Mouse (Mus musculus) adrenal gland, postnatal 36 days (tissue): ENCODE measurements around the gene Hnrnpul1. TPM values are rescaled to one million over a fixed set of nuclear protein-coding genes. Genes with fewer than 3 reads are reported as not detected.
"Not testable (repeated sequence)": the region's sequence is repeated elsewhere in the genome, so short reads cannot be mapped to it uniquely, and the experiment has no call there.

ENCODE experiments used
- DNase-seq, 2 experiments: peaks; one replicate each; pipeline ENCODE4 v3.0.0; 2021; ENCODE audit warnings: mixed read lengths in 1 of 2
- total RNA-seq, 2 experiments: library from RNA; stranded (reverse); gene quantifications; 2 replicates each; pipeline ENCODE4 v1.2.3; 2021

Hnrnpul1 gene
- total RNA-seq, 2 experiments from 2014 or later, result 102 to 113 TPM

DNA sequence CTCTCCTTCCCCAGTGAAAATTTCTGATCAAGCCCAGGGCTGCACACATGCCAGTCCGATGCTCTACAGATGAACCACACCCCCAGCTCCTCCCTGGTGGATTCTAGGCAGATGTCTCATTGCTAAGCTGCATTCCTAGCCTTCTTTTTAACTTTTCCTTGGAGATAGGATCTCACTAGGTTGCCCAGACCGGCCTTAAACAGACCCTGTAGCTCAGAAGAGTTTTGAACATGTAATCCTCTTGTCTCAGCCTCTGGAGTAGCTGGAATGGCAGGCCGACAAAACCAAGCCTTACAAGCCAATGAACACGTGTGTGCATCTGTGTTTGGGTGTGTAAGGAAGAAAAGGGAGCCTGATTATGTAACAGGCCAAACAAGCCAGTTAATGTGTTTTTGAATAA lies 26.2 kb upstream of the Hnrnpul1 start:
- DNase-seq, result no peak

DNA sequence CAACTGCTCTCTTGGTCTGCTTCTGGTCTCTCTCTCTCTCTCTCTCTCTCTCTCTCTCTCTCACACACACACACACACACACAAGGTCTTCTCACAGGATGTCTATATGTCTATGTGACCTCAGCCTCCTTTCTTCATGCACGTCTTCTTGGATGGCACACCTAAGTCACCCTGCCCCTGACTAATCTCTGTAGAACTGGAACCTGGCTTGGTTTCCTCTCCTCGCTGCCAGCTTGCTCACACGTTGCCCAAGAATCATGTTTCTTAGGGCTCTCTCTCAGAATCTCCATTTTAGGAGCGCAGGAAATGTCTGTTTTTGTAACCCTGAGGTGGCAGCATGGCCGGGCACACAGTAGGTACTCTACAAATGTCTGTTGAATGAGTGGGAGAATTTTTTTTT lies 25.5 kb upstream of the Hnrnpul1 start:
- no peak for DNase-seq

DNA sequence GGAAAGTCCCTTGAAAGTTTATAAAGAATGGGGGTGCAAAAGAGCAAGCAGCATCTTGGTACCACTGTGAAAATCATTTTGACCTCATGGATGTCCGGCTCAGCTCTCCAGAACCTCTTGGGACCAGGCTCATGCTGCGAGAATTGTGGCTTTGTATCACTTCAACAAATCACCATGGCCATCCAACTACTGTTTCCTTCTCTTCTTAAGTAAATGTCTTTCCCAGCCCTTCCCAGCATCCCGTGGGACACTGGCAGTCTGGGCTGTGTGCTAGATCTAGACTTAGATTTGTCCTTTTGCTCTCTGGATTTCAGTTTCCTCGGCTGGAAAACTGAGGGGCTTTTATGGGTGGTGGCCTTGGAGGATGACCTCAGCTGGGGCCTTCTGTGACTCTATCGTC lies 13.7 kb upstream of the Hnrnpul1 start:
- DNase-seq, result no peak

DNA sequence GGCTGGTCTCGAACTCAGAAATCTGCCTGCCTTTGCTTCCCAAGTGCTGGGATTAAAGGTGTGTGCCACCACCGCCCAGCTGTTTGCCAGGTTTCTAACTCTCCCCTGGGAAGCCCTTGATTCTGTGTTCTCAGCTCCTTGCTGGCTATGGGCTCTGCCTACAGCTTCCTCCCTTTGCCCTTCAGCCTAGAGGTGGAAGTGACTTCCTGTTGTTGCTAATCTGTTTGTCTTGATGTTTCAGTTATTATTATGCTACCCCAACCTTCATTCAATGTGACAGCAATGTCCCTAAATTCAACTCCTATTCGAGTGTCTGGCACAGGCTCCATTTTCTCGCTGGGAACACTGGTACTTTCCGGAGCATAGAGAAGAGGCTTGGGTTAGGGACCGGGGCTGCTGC lies 11.6 kb upstream of the Hnrnpul1 start:
- no peak for DNase-seq

DNA sequence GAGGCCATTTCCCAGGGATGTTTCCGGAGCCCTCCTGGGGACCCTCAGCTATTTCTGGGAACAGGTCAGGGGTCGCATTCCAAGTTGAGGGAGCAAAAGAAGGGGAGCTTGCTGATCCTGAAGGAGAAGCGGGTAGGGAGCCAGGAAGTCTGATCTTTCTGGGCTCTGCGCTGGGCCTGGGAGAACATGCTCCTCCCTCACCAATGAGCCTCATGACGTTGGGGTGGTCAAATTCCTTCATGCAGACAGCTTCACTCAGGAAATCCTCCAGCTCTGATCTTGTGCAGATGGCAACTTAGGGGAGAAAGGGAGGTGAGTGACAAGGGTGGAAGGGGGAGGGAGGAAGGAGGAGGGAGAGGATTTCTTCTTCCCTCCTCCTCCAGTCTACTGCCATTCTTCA lies 9.7 kb upstream of the Hnrnpul1 start:
- no peak for DNase-seq

DNA sequence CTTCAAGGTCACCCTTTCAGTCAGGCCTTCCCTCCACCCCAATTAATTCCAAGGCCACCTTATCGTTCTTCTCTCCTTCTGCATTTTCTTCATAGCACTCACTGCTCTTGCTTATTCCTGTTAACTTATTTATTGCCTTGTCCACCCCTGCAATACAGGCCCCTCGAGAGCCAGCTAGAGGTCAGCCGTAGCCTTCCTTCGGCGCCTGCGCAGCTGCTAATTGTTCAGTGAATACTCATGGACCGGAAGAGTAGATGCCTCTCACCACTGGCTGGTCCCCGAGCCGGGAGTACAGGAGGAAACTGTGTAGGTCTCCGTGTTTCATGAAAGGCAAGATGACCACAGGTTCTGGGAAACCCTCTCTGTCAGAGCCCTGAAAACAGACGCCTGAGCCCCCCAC lies 9.1 kb upstream of the Hnrnpul1 start:
- DNase-seq, result peak; percentile 28 to 35

DNA sequence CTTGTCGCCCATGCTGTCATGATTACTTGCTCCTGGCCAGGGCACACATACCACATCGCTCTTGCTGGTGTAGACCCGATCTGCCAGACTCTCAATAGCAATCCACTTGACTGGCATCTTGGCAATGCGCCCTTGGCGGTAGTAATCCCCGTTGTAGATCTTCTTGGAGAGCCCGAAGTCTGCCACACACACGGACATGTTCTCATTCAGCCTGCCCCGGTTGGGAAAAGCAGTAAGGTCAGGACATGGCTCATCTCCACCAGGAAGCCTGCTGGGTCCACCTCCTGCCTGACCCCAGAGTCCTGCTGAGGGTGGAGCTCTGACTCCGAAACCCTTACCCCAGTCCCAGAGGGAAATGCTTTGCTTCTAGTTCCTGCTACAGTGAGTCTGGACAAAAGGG lies 6.8 kb upstream of the Hnrnpul1 start:
- DNase-seq, result peak in 1 of 2 experiments; percentile 18

DNA sequence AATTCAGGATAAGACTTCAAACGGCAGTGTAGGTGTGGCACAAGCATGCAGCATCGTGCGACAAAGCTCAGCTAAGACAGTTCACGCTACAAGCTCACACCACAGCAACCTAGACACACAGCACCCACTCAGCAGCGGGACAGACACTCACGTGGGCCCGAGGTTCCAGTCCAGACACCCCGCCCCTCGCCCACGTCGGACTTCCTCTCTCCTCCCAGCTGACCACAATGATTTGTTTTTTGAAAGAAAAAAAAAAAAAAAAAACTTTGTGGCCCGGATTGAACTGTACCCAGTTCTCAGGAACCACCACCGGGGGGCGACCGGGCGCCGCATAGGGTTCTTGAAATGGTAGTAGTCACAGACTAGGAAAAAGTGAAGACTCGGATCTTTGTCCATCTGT lies 1.5 kb upstream of the Hnrnpul1 start:
- peak; percentile 93 to 97 for DNase-seq

DNA sequence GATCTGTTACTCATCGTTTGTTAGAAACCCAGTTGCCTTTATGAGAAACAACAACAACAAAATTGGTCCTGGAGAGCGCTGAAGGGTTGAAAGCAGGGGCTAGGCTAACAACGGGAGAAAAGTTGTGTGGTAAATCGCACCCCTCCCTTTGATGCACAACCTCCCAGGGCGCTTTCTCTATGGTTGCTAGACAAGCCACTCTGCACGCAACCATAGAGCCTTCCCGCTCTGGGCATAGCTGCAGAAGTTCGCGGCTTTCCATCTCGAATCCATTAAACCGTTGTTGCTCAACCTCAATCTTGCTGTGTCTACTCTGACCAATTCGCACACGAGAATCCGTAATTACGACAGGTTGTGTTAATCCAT lies 894 bp upstream of the Hnrnpul1 start:
- DNase-seq, result peak; percentile 50 to 69

DNA sequence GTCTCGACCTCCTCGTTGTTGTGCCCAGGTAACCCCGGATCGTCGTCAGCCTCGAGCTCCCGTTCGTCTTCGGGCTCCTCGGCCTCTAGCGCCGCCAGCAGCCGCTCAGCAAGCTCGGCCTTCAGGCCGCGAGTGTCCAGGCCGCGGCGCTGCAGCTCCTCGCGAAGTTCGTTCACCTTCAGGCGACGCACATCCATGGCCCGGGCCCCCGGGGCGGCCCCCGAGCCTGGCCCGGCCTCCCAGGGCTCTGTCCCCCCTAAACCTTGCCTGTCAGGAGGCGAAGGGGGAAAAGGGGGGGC lies 169 bp downstream of the Hnrnpul1 start:
- DNase-seq, result no peak

DNA sequence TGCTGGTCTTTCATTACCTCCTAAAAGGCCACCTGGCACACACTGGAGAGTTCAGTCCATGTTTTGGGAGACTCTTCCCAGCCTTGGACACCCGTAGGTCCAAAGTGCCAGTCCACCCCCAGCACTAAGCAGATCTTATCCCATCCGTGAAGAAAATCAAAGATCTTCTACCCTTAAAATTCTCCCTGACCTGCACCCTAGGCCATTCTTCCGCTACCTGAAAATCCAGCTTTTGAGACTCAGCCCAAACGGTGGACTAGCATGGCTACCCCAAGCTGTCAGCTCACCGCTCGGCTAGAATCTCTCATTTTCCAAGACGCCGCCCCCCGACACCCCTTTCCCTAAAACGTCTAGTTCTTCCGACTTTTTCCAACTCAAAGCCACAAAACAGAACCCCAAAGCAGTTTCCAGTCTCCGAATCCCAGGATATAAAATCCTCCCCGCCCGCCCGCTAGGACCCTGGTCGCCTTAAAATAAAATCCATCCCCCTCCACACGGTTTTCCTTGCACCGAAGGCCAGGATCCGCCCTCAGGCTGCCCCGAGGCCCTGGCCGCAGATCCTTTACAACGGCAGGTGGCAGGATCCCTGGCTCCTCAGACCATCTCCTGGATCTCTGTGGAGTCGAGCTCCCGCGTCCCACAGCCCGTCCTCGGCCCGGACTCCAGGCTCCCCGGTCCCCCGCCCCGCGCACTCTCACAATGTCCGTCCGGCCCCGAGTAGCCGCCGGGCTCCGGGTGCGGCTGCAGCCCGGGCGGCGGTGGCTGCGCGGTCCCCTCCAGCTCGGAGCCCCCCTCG lies 716 bp downstream of the Hnrnpul1 start:
- DNase-seq, result peak; percentile 47 to 70

DNA sequence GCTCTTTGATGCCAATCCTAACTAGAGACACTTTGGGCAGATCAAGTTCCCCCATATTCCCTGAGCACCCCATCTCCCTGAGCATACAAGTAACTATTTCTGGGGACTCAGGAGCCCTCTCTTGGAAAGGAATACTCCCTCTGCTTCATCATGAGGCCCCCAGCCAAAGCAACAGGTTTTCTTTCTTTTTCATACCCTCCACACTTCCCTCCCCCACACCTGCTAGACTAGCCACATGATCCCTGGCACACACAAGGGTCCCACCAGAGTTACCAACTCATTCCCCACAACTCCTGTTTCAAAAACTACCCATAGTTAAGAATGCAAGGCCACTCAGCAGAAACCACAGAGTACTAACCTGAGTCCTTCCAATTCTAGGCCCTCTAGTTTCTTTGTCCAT lies 1.5 kb downstream of the Hnrnpul1 start:
- no peak for DNase-seq

DNA sequence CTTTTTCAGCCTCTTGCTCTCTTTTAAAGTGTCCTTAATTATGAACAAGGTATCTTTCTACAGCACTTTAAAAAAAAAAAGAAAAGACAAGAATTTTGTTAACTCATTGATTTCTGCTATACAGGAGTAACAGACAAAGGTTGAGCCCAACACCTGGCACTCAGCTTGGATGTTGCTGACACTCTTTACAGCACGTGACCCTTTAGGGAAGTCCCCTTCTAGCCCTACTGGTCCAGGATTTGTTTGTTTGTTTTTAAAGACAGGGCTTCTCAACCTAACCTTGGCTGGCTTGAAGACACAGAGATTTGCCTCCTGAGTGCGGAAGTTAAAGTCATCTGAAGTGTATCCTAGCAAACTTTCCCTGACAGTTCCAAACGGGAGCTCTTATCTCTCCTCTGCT lies 7.7 kb downstream of the Hnrnpul1 start:
- DNase-seq, result no peak

DNA sequence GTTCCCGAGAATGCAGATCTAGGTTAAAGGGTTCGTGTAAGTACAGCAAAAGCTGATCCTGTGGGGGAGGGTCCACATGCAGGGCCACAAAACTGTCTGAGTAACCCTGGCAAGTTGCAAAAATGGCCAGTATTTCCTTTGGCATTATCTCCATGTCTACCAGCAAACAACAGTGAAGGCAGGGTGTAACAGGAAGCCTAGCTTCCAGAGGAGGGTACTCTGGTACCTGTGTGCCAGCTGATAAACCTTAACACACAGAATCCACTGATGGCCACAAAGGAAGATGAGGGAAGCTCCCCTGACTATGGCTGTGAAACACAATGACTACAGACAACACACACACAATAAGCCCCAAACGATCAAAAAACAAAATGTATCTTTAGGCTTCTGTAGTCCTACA lies 16.3 kb downstream of the Hnrnpul1 start:
- no peak for DNase-seq

DNA sequence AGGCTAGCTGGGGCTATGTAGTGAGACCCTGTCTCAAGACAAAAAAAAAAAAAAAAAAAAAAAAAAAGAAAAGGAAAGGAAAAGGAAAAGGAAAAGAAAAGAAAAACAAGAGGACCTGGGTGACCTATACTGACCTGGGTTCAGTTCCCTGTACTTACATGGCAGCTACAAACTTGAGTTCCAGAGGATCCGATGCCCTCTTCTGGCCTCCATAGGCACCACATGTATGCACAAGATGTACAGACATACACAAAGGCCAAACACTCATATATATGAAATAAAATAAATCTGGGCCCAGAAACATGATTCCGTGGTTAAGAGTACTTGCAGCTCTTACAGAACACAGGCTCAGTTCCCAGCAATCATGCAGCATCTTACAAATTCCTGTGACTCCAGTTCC lies 17.6 kb downstream of the Hnrnpul1 start:
- no peak for DNase-seq

DNA sequence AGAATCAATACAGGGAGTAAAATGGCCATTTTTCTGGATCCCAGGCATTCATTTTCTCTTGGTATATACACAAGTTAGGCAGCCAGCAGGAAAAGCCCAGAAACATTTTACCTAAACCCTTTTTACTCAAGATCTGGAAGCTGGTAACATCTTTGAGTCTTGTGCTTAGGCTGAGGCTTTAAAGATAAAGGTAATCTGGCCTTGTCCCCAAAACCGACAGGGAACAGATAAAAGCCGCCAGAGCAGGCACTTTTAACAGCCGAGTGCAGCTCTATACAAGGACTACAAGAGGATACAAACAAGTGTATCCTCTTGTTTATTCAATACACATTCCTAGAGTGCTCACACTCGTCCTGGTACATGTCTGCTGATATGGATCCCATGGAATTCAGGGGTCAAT lies 19.6 kb downstream of the Hnrnpul1 start:
- DNase-seq, result no peak

DNA sequence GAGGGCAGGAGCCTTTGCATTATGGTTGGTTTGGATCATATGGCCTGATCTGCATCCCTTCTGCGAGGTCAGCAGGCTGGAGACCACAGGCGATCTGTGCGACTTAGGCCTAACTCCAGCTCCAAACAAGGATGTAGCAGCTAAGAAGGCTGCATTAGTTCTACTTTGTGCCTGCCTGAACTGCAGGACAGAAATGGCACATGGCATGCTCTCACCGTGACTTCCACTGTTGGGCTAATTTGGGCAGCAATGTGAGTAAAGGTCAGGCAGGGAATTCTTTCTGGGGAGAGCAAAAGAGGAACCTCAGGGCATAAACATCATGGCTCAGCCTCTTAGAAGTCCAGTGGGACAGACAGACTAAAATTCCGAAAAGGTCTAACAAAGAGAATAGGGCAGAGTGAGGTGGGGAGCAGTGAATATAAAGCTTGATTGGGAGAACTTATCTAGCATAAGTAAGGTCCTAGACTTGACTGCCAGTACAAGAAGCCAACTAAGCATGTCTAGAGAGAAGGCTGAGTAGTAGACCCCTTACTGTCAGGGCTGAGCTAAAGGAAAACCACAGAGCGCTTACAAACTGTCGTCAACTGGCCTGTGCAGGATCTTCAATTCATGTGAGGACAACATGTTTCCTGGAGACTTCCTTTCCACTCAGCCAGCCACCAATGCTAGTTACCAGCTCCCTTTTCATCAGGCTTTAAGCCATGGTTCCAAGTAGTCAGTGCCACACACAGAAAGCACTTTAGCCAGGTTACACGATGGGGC lies 23.1 kb downstream of the Hnrnpul1 start:
- no peak for DNase-seq

DNA sequence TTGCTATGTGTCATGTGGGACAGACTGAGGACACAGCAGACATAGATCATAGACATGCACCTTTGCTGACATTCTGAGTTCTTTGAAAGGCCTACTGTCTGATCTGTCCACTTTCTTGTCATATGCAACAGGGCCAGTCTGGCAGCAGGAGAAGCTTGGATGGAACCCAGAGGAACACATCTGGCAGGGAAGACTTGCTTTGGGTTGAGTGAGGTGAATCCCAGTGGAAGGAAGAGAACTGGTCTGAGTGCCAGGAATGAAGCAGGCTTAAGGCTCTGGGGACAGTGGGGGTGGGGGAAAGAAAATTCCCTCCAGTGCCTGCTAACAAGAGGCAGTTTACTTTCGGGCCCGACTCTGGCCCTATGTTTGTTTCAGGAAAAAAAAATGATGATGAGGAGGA lies 24.7 kb downstream of the Hnrnpul1 start:
- peak in 1 of 2 experiments; percentile 47 for DNase-seq

DNA sequence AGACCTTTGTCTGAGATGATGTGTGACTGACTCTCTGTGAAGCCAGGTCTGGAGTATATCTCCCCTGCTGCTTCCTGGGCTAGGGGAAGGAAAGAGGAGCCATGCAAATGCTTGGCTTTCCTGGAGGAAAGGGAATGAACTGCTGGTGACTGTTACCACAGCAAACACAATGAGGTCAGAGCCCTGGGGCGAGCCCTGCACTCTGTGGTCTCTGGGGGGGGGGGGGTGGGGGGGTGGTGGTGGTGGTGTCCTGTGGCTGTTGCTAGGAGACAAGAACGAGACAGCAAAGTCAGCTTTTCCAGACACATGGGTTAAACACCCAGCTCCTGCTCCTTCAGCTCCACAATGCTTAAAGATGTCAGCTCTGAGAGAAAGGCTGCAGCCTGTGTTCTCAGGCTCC lies 25.2 kb downstream of the Hnrnpul1 start:
- no peak for DNase-seq

DNA sequence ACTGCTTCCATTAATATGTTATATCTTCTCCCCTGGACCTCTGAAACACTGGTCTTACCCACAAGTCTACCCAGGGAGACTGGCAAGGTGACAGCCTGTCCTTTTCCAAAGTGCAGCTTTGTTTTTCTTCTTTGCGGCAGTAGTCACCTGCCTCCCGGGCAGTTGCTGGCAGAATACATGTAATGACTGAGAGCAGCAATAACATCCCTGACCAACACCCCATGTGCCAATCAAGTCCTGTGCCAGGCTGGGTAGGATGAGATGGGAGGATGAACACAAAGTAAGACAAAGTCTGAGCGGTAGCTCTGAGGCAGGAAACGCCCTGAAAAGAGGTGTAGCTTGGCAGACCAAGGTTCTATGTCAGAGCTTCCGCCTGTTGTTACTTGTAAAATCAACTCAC lies 26.8 kb downstream of the Hnrnpul1 start:
- DNase-seq, result no peak

DNA sequence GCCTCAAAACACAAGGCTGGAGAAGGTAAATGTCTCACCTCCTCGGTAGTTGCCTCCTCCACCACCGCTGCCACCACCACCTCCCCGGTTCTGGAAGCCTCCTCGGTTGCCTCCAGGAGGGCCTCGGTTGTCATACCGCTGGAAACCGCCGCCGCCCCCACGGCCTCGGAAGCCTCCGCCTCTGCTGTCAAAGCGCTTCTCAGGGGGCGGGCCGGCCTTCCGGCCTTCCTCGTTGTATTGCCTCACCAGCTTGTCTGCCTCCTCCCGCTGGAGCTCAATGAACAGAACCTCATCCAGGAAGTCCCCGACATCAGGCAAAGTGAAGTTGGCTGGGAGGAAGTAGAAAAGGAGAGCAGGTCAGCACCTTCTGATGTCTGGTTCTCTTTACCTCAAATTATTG lies 28.7 kb downstream of the Hnrnpul1 start:
- DNase-seq, result no peak

DNA sequence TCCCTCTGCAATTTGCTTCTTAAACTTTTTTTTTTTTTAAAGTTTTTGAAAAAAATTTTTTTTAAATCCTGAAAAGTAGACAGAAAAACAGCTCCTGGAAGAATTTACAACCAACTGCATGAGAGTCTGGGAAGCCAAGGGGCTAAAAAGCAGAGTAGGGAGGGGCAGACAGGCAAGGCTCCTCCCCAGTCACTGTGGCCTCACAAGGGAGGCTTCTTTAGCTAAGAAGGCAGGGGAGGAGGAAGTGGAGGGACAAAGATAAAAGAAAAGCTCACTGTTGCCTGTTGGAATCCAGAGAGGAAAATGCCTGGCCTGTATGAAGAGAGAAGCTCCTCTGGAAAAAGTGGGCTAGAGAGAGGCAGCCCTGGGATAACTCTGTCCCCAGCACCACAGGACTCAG lies 32.8 kb downstream of the Hnrnpul1 start:
- not testable (repeated sequence) for DNase-seq

DNA sequence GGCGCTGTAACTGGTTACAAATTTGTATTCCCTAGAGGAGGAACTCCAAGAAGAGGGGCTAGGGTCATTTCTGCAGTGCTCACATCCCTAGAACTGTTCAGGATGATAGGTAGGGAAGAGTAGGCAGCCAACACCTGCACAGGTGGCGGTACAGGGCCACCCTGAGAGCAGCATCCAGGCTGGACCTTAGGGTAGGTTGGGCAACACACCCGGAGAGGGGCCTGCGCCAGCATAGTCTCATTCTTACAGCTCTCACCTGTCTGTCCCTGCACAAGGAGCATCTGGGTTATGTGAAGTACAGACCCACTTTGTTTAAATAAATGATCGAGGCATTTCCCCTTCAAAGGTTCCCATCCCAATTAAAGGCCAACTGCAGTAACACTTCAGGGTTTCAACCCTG lies 33.8 kb downstream of the Hnrnpul1 start:
- no peak for DNase-seq
